In the genomic region with DNA sequence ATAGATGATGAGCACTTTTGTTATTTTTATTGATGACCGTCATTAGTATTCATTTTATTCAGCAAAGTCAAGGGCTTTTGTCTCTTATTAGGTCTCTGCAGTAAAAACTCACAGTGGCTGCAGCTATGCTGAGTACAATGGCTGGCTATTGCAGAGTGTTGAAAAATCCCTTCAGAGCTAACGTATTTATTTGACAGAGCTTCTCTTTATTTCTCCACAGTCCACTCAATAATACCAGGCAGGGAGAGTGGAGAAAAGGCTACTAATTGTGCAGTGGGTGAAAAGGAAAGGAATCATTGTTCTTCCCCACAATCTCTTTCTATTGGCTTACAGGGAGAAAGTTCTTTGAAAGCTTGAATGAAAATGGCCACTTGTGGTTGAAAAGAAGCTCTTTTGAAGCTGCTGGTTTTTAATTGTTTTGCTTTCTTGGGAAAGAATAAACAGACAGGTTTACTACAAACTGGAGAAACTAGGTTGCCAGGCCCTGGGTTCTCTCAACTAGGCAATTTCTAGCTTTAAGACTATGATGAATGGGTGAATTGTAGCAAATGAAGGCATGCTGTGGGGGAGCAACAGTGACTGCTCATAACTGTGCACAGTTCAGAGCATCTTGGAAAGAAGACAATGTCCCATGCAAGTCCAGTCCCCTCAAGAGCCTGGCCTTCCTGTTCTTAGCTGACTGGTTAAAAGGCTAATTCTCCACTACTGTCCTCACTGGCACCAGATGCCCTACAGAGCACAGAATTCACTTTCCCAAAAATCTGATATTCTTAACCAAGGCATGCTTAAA, we compare ENCODE assay signal across 15 mouse cellular contexts.
A peak's percentile ranks its signal among the peaks of the same experiment; 100 is the strongest.
DNase-seq lines count a peak whose midpoint lies in the region; ATAC-seq lines count a peak whose summit lies in the region.
"Had no signal": no experiment of that assay in that cellular context is flagged by ENCODE, and none has a peak within 500 bp of the region (broad histone marks: within the 10 kb centered on the region; RNA-seq: fewer than 3 reads in every experiment).

No protein-coding gene starts in this region.

- H3K36me3 ChIP-seq in embryonic facial prominence, embryonic 11.5 days (replicated peaks; ENCODE audit: control insufficient read depth, insufficient read depth, low read depth, low read length) = no peaks in the 10 kb centered on the region
- H3K36me3 ChIP-seq in embryonic facial prominence, embryonic 10.5 days (replicated peaks) = no peaks in the 10 kb centered on the region
- no peaks in the 10 kb centered on the region for H3K36me3 ChIP-seq in forebrain, embryonic 11.5 days (ENCODE audit: control insufficient read depth, insufficient read depth, low read length)
- no peaks in the 10 kb centered on the region for H3K36me3 ChIP-seq in hindbrain, embryonic 12.5 days
- H3K36me3 ChIP-seq in midbrain, embryonic 15.5 days (replicated peaks) = no peaks in the 10 kb centered on the region
- H3K36me3 ChIP-seq: heart, embryonic 13.5 days; lung, embryonic 15.5 days had no signal

- H3K27ac ChIP-seq in embryonic facial prominence, embryonic 11.5 days (replicated peaks; ENCODE audit: low read depth, low read length) = no peak overlapping the region
- no peak overlapping the region for H3K27ac ChIP-seq in embryonic facial prominence, embryonic 10.5 days (replicated peaks)
- H3K27ac ChIP-seq in forebrain, embryonic 11.5 days (ENCODE audit: low read depth, low read length) = no peak overlapping the region
- H3K27ac ChIP-seq in hindbrain, embryonic 12.5 days = no peak overlapping the region
- no peak overlapping the region for H3K27ac ChIP-seq in midbrain, embryonic 15.5 days
- H3K27ac ChIP-seq: heart, embryonic 13.5 days; lung, embryonic 15.5 days had no signal

- H3K4me3 ChIP-seq in embryonic facial prominence, embryonic 11.5 days (ENCODE audit: low read depth, low read length) = no peak overlapping the region
- no peak overlapping the region for H3K4me3 ChIP-seq in embryonic facial prominence, embryonic 10.5 days
- no peak overlapping the region for H3K4me3 ChIP-seq in forebrain, embryonic 11.5 days (ENCODE audit: low read depth, low read length)
- H3K4me3 ChIP-seq in hindbrain, embryonic 12.5 days = no peak overlapping the region
- no peak overlapping the region for H3K4me3 ChIP-seq in midbrain, embryonic 15.5 days
- H3K4me3 ChIP-seq: erythroblast, embryonic 14.5 days; heart, embryonic 13.5 days; lung, embryonic 15.5 days had no signal

- no peaks in the 10 kb centered on the region for H3K4me1 ChIP-seq in embryonic facial prominence, embryonic 11.5 days (ENCODE audit: control insufficient read depth, insufficient read depth, low read length)
- no peaks in the 10 kb centered on the region for H3K4me1 ChIP-seq in embryonic facial prominence, embryonic 10.5 days
- H3K4me1 ChIP-seq in forebrain, embryonic 11.5 days (replicated peaks; ENCODE audit: control insufficient read depth, insufficient read depth, low read length) = no peaks in the 10 kb centered on the region; the same call in 1 of the 2 replicates
- peaks cover 6% of the 10 kb centered on the region; the same call in 1 of the 2 replicates for H3K4me1 ChIP-seq in hindbrain, embryonic 12.5 days
- H3K4me1 ChIP-seq in midbrain, embryonic 15.5 days = no peaks in the 10 kb centered on the region
- H3K4me1 ChIP-seq: heart, embryonic 13.5 days; lung, embryonic 15.5 days had no signal

- H3K9me3 ChIP-seq in embryonic facial prominence, embryonic 11.5 days (replicated peaks; ENCODE audit: control insufficient read depth, low read length) = no peaks in the 10 kb centered on the region
- H3K9me3 ChIP-seq in embryonic facial prominence, embryonic 10.5 days = no peaks in the 10 kb centered on the region
- no peaks in the 10 kb centered on the region for H3K9me3 ChIP-seq in forebrain, embryonic 11.5 days (ENCODE audit: control insufficient read depth, low read length)
- H3K9me3 ChIP-seq in hindbrain, embryonic 12.5 days (replicated peaks) = no peaks in the 10 kb centered on the region
- H3K9me3 ChIP-seq in midbrain, embryonic 15.5 days = no peaks in the 10 kb centered on the region
- H3K9me3 ChIP-seq: heart, embryonic 13.5 days; lung, embryonic 15.5 days had no signal

- 65% methylated on average over 2 of the region's 2 CpGs for WGBS in embryonic facial prominence, embryonic 11.5 days
- 52% methylated on average over 2 of the region's 2 CpGs for WGBS in embryonic facial prominence, embryonic 10.5 days
- 17% methylated on average over 2 of the region's 2 CpGs for WGBS in forebrain, embryonic 11.5 days
- WGBS in hindbrain, embryonic 12.5 days = 40% methylated on average over 2 of the region's 2 CpGs
- WGBS in midbrain, embryonic 15.5 days = 21% methylated on average over 2 of the region's 2 CpGs

- no peak overlapping the region for H3K9ac ChIP-seq in embryonic facial prominence, embryonic 11.5 days (replicated peaks; ENCODE audit: low read length)
- no peak overlapping the region for H3K9ac ChIP-seq in forebrain, embryonic 11.5 days (ENCODE audit: low read length)
- H3K9ac ChIP-seq in hindbrain, embryonic 12.5 days = no peak overlapping the region
- H3K9ac ChIP-seq in midbrain, embryonic 15.5 days = no peak overlapping the region
- H3K9ac ChIP-seq: heart, embryonic 13.5 days; lung, embryonic 15.5 days had no signal

- H3K27me3 ChIP-seq in embryonic facial prominence, embryonic 11.5 days (ENCODE audit: control insufficient read depth, insufficient read depth, low read length) = no peaks in the 10 kb centered on the region
- H3K27me3 ChIP-seq in embryonic facial prominence, embryonic 10.5 days (replicated peaks; ENCODE audit: low read depth, poor library complexity, severe bottlenecking) = no peaks in the 10 kb centered on the region
- no peaks in the 10 kb centered on the region for H3K27me3 ChIP-seq in forebrain, embryonic 11.5 days (ENCODE audit: control insufficient read depth, insufficient read depth, low read length)
- H3K27me3 ChIP-seq in hindbrain, embryonic 12.5 days = no peaks in the 10 kb centered on the region
- no peaks in the 10 kb centered on the region for H3K27me3 ChIP-seq in midbrain, embryonic 15.5 days (replicated peaks)
- H3K27me3 ChIP-seq: heart, embryonic 13.5 days; lung, embryonic 15.5 days had no signal

- peak; percentile 70; the same call in 1 of the 2 replicates for ATAC-seq in embryonic facial prominence, embryonic 11.5 days (replicated peaks; ENCODE audit: insufficient number of reproducible peaks, low FRiP score, low TSS enrichment, low read depth)
- peak; percentile 89 for ATAC-seq in forebrain, embryonic 11.5 days (replicated peaks; ENCODE audit: low FRiP score)
- peak; percentile 66 for ATAC-seq in hindbrain, embryonic 12.5 days (ENCODE audit: low FRiP score)
- ATAC-seq in midbrain, embryonic 15.5 days (replicated peaks) = peak; percentile 50; the same call in 1 of the 2 replicates

- no peak overlapping the region for H3K4me2 ChIP-seq in embryonic facial prominence, embryonic 11.5 days (ENCODE audit: low read depth, low read length)
- no peak overlapping the region for H3K4me2 ChIP-seq in forebrain, embryonic 11.5 days (ENCODE audit: low read depth, low read length, severe bottlenecking)
- no peak overlapping the region for H3K4me2 ChIP-seq in hindbrain, embryonic 12.5 days (replicated peaks)
- H3K4me2 ChIP-seq in midbrain, embryonic 15.5 days = no peak overlapping the region
- H3K4me2 ChIP-seq: heart, embryonic 13.5 days; liver, embryonic 11.5 days; lung, embryonic 15.5 days had no signal

- DNase-seq in embryonic facial prominence, embryonic 11.5 days (ENCODE audit: low spot score) = no peak
- no peak for DNase-seq in embryonic facial prominence, embryonic 10.5 days (ENCODE audit: low spot score)
- no peak for DNase-seq in forebrain, embryonic 11.5 days (ENCODE audit: low spot score)
- DNase-seq in T-cell, adult 2 months (ENCODE audit: low spot score) = no peak
- DNase-seq in B cell, adult 2 months = no peak
- DNase-seq in ovary, adult 18-20 months (ENCODE audit: low spot score) = no peak
- DNase-seq: cerebellum, adult 18-20 months; kidney, adult 18-20 months; left cerebral cortex, postnatal 4 days had no signal
